Mouse (Mus musculus) midbrain, postnatal 0 days (tissue): ENCODE data around the gene Bend3. TPM values are rescaled to one million over a fixed set of nuclear protein-coding genes. Genes with fewer than 3 reads are reported as not detected.

Source experiments
- ATAC-seq: fragments of 200-750 bp; cut with Nextera tagmentation; 2 replicates; pipeline ENCODE4 v1.8.0; 2017; ENCODE audit warnings: moderate number of reproducible peaks, mild to moderate bottlenecking, moderate TSS enrichment, moderate library complexity; ENCODE audit not compliant: low FRiP score
- DNase-seq: peaks from one replicate; pipeline ENCODE4 v3.0.0-alpha.2; 2015; ENCODE audit warnings: low spot score
- H3K27ac ChIP-seq: fragments of 300-500 bp; sonication (generic); 2 replicates; pipeline ENCODE4 v1.5.1; 2014; ENCODE audit warnings: low read depth, mild to moderate bottlenecking, low read length, mixed read lengths
- H3K27me3 ChIP-seq: fragments of 300-500 bp; sonication (generic); 2 replicates; pipeline ENCODE4 v1.6.1; 2014; ENCODE audit warnings: low read length, control low read depth, mixed read lengths; ENCODE audit not compliant: insufficient read depth
- H3K36me3 ChIP-seq: fragments of 300-500 bp; sonication (generic); 2 replicates; pipeline ENCODE4 v1.6.1; 2014; ENCODE audit warnings: low read length, control low read depth, mixed read lengths; ENCODE audit not compliant: insufficient read depth
- H3K4me1 ChIP-seq: fragments of 300-500 bp; sonication (generic); 2 replicates; pipeline ENCODE4 v1.6.1; 2014; ENCODE audit warnings: mild to moderate bottlenecking, control low read depth, antibody characterized with exemption, low read length, mixed read lengths; ENCODE audit not compliant: insufficient read depth
- H3K4me2 ChIP-seq: fragments of 300-500 bp; sonication (generic); 2 replicates; pipeline ENCODE4 v1.6.1; 2014; ENCODE audit warnings: low read depth, mild to moderate bottlenecking, low read length, mixed read lengths; ENCODE audit not compliant: poor library complexity, severe bottlenecking
- H3K4me3 ChIP-seq: fragments of 300-500 bp; sonication (generic); 2 replicates; pipeline ENCODE4 v1.5.1; 2014; ENCODE audit warnings: low read depth, mild to moderate bottlenecking, low read length, moderate library complexity
- H3K9ac ChIP-seq: fragments of 300-500 bp; sonication (generic); replicated peaks from 2 replicates; pipeline ENCODE4 v1.6.1; 2014; ENCODE audit warnings: mild to moderate bottlenecking, low read length, moderate library complexity, mixed read lengths; ENCODE audit not compliant: poor library complexity, severe bottlenecking
- H3K9me3 ChIP-seq: fragments of 300-500 bp; sonication (generic); 2 replicates; pipeline ENCODE4 v1.6.1; 2016; ENCODE audit warnings: low read length, control low read depth
- CTCF ChIP-seq: IDR thresholded peaks from 2 replicates; pipeline ENCODE4 v1.5.1; 2016; ENCODE audit warnings: antibody characterized with exemption, mild to moderate bottlenecking
- WGBS: fragments of 180-500 bp; shearing (Covaris S2); extraction: QIAGEN DNeasy Blood & Tissue Kit; methylation state at CpG from one replicate; pipeline ENCODE4 v1.1.7; 2014; 5-methylcytosine and 5-hydroxymethylcytosine counted together
- polyA plus RNA-seq: library from polyadenylated mRNA; unstranded; fragments of >200 nt; fragmentation: Nextera tagmentation; extraction: Ambion mirVana; gene quantifications from 2 replicates; pipeline ENCODE4 v1.2.1, GENCODE M21; 2015
- total RNA-seq: library from RNA; depleted of rRNA; stranded (reverse); fragments of >200 nt; gene quantifications from 2 replicates; pipeline ENCODE4 v1.2.3, GENCODE M21; 2014

Gene Bend3
- total and polyA plus RNA-seq, 2 experiments from 2014 or later: 3.0 to 10.1 TPM

DNA sequence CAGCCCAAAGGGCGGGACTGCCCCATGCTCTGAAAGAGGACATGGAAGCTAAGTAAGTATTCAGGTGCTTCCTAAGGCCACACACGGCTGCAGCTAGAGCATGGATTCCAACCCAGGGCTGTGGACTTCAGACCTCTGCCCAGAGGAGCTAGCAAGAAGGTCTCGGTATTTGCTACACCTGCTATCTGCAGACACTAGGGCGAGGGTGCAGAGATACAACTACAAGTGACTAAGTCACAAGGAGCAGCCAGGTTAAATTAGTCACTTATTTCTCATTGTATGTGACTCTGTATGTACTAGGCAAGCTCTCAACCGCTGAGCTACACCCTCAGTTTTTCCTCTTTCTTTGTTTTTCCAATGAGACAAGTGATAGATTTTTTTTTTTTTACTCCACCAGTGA is 15.8 kb upstream of the Bend3 start:
- Histone ChIP-seq H3K27me3 (no peaks in the 10 kb centered on the region), H3K36me3 (no peaks in the 10 kb centered on the region), H3K9ac (no peak overlapping the region), H3K4me3 (no peak overlapping the region), H3K4me2 (no peak overlapping the region), H3K4me1 (no peaks in the 10 kb centered on the region), H3K9me3 (no peaks in the 10 kb centered on the region), H3K27ac (no peak overlapping the region)
- DNase-seq: no peak
- 95% methylated on average over 5 of the region's 5 CpGs for WGBS
- no peak for ATAC-seq
- no peak for TF ChIP-seq CTCF

DNA sequence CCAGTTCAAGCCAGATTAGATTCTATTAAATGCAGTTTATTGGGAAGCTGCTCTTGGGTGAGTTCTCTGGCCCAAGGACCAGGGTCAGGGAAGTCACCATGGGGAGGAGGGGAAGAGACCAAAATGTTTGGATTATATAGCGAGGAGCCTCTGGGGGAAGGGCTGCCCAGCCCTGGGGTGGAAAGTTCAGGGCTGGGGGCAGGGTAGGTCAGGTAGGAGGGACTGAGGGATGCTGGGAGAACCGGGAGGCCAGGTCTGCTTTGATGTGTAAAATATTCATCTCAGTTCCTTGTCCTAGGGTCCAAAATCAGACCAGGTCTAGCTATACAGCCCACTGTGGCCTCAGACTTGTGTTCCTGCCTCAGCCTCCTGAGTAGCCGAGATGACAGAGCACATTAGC is 15.4 kb upstream of the Bend3 start:
- no peak for TF ChIP-seq CTCF
- H3K4me2 ChIP-seq: no peak overlapping the region
- 69% methylated on average over 3 of the region's 3 CpGs for WGBS
- no peaks in the 10 kb centered on the region for H3K36me3 ChIP-seq
- DNase-seq (no peak), ATAC-seq (no peak)
- H3K27ac ChIP-seq: no peak overlapping the region
- H3K4me1 ChIP-seq: no peaks in the 10 kb centered on the region
- no peak overlapping the region for H3K9ac ChIP-seq
- no peak overlapping the region for H3K4me3 ChIP-seq
- no peaks in the 10 kb centered on the region for H3K27me3 ChIP-seq
- no peaks in the 10 kb centered on the region for H3K9me3 ChIP-seq

DNA sequence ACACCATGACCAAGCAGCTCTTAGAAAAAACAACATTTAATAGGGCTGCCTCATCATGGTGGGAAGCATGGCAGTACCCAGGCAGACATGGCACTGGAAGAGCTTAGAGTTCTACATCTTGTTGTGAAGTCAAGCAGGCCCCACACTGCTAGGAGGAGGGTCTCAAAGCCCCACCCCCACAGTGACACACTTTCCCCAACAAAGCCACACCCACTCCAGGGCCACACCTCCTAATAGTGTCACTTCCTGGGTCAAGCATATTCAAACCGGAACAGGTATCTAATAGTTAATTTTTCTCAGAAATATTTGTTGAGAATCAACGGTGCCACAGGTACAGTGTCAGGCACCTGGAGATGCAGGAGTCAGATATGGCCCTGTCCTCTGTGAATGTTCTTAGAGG is 12.4 kb upstream of the Bend3 start:
- DNase-seq (no peak), ATAC-seq (no peak)
- Histone ChIP-seq H3K36me3 (no peaks in the 10 kb centered on the region), H3K4me1 (no peaks in the 10 kb centered on the region), H3K9me3 (no peaks in the 10 kb centered on the region), H3K27ac (no peak overlapping the region), H3K9ac (no peak overlapping the region), H3K4me3 (no peak overlapping the region), H3K4me2 (no peak overlapping the region), H3K27me3 (no peaks in the 10 kb centered on the region)
- WGBS: 90% methylated on average over 2 of the region's 2 CpGs
- TF ChIP-seq CTCF: no peak

DNA sequence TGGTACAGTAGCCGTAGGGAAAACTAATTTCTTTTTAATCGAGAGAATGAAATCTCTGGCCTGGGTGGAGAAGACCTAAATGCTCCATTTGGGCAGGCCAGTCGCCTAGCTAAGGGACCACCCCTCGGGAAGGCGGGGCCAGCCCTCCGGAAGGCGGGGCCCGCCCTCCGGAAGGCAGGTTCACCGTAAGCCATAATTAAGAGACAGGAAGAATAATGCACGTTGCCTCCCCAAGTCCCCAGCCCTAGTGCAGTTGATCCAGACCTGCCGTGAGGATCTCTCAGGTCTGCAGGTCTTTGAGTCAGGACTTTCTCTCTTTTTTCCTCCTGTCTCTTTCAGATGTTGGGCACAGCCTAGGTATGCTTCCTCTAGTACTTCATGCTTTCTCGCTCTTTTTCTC is 11.0 kb upstream of the Bend3 start:
- H3K4me2 ChIP-seq: no peak overlapping the region
- H3K4me3 ChIP-seq: no peak overlapping the region
- no peaks in the 10 kb centered on the region for H3K9me3 ChIP-seq
- H3K36me3 ChIP-seq: no peaks in the 10 kb centered on the region
- no peaks in the 10 kb centered on the region for H3K27me3 ChIP-seq
- ATAC-seq (no peak), DNase-seq (no peak)
- no peak for TF ChIP-seq CTCF
- H3K9ac ChIP-seq: no peak overlapping the region
- no peak overlapping the region for H3K27ac ChIP-seq
- H3K4me1 ChIP-seq: no peaks in the 10 kb centered on the region
- 49% methylated on average over 13 of the region's 13 CpGs for WGBS

DNA sequence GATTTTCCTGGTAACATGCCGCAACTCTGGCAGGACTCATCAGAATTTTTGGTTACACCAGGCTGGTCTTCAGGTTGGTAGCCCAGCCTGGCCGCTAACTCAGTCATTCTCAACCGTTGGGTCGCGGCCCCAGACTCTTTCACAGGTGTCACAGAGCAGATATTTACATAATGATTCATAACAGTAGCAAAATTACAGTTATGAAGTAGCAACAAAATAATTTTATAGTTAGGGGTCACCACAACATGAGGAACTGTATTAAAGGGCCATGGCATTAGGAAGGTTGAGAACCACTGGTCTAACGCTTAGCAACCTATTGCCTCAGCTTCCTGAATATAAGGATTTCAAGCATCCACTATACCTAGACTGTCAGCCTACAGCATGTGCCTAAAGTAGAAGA is 10.3 kb upstream of the Bend3 start:
- no peak for TF ChIP-seq CTCF
- no peak for ATAC-seq

DNA sequence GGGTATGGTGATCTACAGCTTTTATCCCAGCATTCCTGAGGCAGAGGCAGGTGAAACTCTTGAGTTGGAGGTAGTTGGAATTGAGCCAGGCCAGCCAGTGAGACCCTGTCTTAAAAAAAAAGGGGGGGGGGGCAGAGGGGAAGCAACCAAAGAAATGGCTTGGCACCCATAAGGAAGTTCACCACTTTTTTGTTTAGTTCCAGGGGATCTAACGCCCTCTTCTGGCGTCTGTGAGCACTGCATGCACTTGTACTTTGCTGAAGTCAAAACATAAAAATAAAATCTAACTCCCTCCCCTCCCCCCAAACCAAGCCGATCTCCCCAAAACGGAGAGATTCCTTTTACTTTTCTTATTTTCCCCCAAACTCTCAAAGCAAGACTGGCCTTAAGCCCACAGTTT is 3.3 kb upstream of the Bend3 start:
- no peak overlapping the region for H3K27ac ChIP-seq
- peak; percentile 62 for TF ChIP-seq CTCF

More for the DNA sequence above, 10.3 kb upstream of the Bend3 start:
- H3K9ac ChIP-seq: no peak overlapping the region
- no peak overlapping the region for H3K4me2 ChIP-seq
- H3K27ac ChIP-seq: no peak overlapping the region
- WGBS: 95% methylated on average over 6 of the region's 6 CpGs
- H3K4me1 ChIP-seq: no peaks in the 10 kb centered on the region
- no peaks in the 10 kb centered on the region for H3K36me3 ChIP-seq
- H3K4me3 ChIP-seq: no peak overlapping the region
- no peak for DNase-seq
- no peaks in the 10 kb centered on the region for H3K9me3 ChIP-seq
- H3K27me3 ChIP-seq: no peaks in the 10 kb centered on the region

More for the DNA sequence above, 3.3 kb upstream of the Bend3 start:
- Histone ChIP-seq H3K4me1 (peaks cover 4% of the 10 kb centered on the region; the same call in 1 of the 2 replicates), H3K4me2 (no peak overlapping the region), H3K9me3 (no peaks in the 10 kb centered on the region), H3K9ac (no peak overlapping the region), H3K27me3 (no peaks in the 10 kb centered on the region), H3K36me3 (no peaks in the 10 kb centered on the region), H3K4me3 (no peak overlapping the region)
- 62% methylated on average over 4 of the region's 4 CpGs for WGBS
- DNase-seq (peak; percentile 6), ATAC-seq (no peak)
